Mouse (Mus musculus): ENCODE data around the gene Lrrc4. TPM values are rescaled to one million over a fixed set of nuclear protein-coding genes. Genes with fewer than 3 reads are reported as not detected.

The Lrrc4 gene
- polyA plus RNA-seq, 1 experiment from 2014 or later = 1.2 TPM

GRCm38 (mm10) chr6:28761728-28762127, 69.8 kb downstream of the Lrrc4 start:
- ATAC-seq (ENCODE audit: insufficient number of reproducible peaks, insufficient read depth, low FRiP score, low TSS enrichment, low read depth) = no peak
- peaks cover 10% of the 10 kb centered on the region for H3K4me1 ChIP-seq
- 55% methylated on average over 3 of the region's 3 CpGs for WGBS
- no peak overlapping the region for H3K27ac ChIP-seq
- no peak overlapping the region for H3K4me2 ChIP-seq
- no peaks in the 10 kb centered on the region for H3K36me3 ChIP-seq
- H3K9me3 ChIP-seq = no peaks in the 10 kb centered on the region
- H3K9ac ChIP-seq = no peak overlapping the region
- no peaks in the 10 kb centered on the region for H3K27me3 ChIP-seq
- H3K4me3 ChIP-seq = no peak overlapping the region

GRCm38 (mm10) chr6:28758293-28758692, 73.3 kb downstream of the Lrrc4 start:
- H3K4me2 ChIP-seq = no peak overlapping the region
- 85% methylated on average over 4 of the region's 4 CpGs for WGBS
- H3K27ac ChIP-seq = no peak overlapping the region
- no peaks in the 10 kb centered on the region for H3K36me3 ChIP-seq
- no peak for ATAC-seq (ENCODE audit: insufficient number of reproducible peaks, insufficient read depth, low FRiP score, low TSS enrichment, low read depth)
- peaks cover 27% of the 10 kb centered on the region for H3K4me1 ChIP-seq
- H3K9ac ChIP-seq = no peak overlapping the region
- no peaks in the 10 kb centered on the region for H3K27me3 ChIP-seq
- H3K4me3 ChIP-seq = no peak overlapping the region
- H3K9me3 ChIP-seq = no peaks in the 10 kb centered on the region

- Histone ChIP-seq H3K4me2 (no peak overlapping the region), H3K27me3 (no peaks in the 10 kb centered on the region), H3K9ac (no peak overlapping the region), H3K4me3 (no peak overlapping the region), H3K4me1 (peaks cover 44% of the 10 kb centered on the region), H3K27ac (no peak overlapping the region), H3K36me3 (no peaks in the 10 kb centered on the region), H3K9me3 (no peaks in the 10 kb centered on the region)
- ATAC-seq (ENCODE audit: insufficient number of reproducible peaks, insufficient read depth, low FRiP score, low TSS enrichment, low read depth) = no peak
- 72% methylated on average over 10 of the region's 10 CpGs for WGBS
Measured at GRCm38 (mm10) chr6:28756306-28757018, 75.1 kb downstream of the Lrrc4 start.

- Histone ChIP-seq H3K27me3 (no peaks in the 10 kb centered on the region), H3K9ac (no peak overlapping the region), H3K36me3 (no peaks in the 10 kb centered on the region), H3K4me3 (no peak overlapping the region), H3K4me2 (no peak overlapping the region), H3K9me3 (no peaks in the 10 kb centered on the region), H3K4me1 (peaks cover 48% of the 10 kb centered on the region), H3K27ac (0 out of 2 replicates have a peak overlapping the region, but pooled peaks have one; percentile 28)
- no peak for ATAC-seq (ENCODE audit: insufficient number of reproducible peaks, insufficient read depth, low FRiP score, low TSS enrichment, low read depth)
- WGBS = 74% methylated on average over 6 of the region's 6 CpGs
Measured at GRCm38 (mm10) chr6:28754127-28754898, 77.2 kb downstream of the Lrrc4 start.

- no peak overlapping the region for H3K9ac ChIP-seq
- no peaks in the 10 kb centered on the region for H3K9me3 ChIP-seq
- H3K4me2 ChIP-seq = no peak overlapping the region
- WGBS = 36% methylated on average over 5 of the region's 5 CpGs
- no peak overlapping the region for H3K4me3 ChIP-seq
- H3K27me3 ChIP-seq = no peaks in the 10 kb centered on the region
- peak overlapping the region; percentile 51 for H3K27ac ChIP-seq
- H3K36me3 ChIP-seq = no peaks in the 10 kb centered on the region
- ATAC-seq (ENCODE audit: insufficient number of reproducible peaks, insufficient read depth, low FRiP score, low TSS enrichment, low read depth) = no peak
- peaks cover 51% of the 10 kb centered on the region for H3K4me1 ChIP-seq
Measured at GRCm38 (mm10) chr6:28753681-28754080, 77.9 kb downstream of the Lrrc4 start.

GRCm38 (mm10) chr6:28753217-28753616, 78.3 kb downstream of the Lrrc4 start:
- no peak overlapping the region for H3K4me2 ChIP-seq
- no peak overlapping the region for H3K4me3 ChIP-seq
- no peak overlapping the region for H3K9ac ChIP-seq
- peaks cover 56% of the 10 kb centered on the region for H3K4me1 ChIP-seq
- no peak for ATAC-seq (ENCODE audit: insufficient number of reproducible peaks, insufficient read depth, low FRiP score, low TSS enrichment, low read depth)
- WGBS = 75% methylated on average over 5 of the region's 5 CpGs
- peak overlapping the region; percentile 51 for H3K27ac ChIP-seq
- no peaks in the 10 kb centered on the region for H3K9me3 ChIP-seq
- H3K36me3 ChIP-seq = no peaks in the 10 kb centered on the region
- no peaks in the 10 kb centered on the region for H3K27me3 ChIP-seq

GRCm38 (mm10) chr6:28751186-28751585, 80.4 kb downstream of the Lrrc4 start:
- no peaks in the 10 kb centered on the region for H3K9me3 ChIP-seq
- ATAC-seq (ENCODE audit: insufficient number of reproducible peaks, insufficient read depth, low FRiP score, low TSS enrichment, low read depth) = no peak

GRCm38 (mm10) chr6:28749224-28749623, 82.3 kb downstream of the Lrrc4 start:
- ATAC-seq (ENCODE audit: insufficient number of reproducible peaks, insufficient read depth, low FRiP score, low TSS enrichment, low read depth) = no peak
- WGBS = 83% methylated on average over 3 of the region's 3 CpGs
- H3K9ac ChIP-seq = no peak overlapping the region
- H3K4me1 ChIP-seq = peaks cover 50% of the 10 kb centered on the region
- H3K27me3 ChIP-seq = no peaks in the 10 kb centered on the region
- H3K4me3 ChIP-seq = no peak overlapping the region
- peaks cover 26% of the 10 kb centered on the region for H3K36me3 ChIP-seq
- H3K4me2 ChIP-seq = no peak overlapping the region
- no peaks in the 10 kb centered on the region for H3K9me3 ChIP-seq
- H3K27ac ChIP-seq = no peak overlapping the region

More at GRCm38 (mm10) chr6:28751186-28751585, 80.4 kb downstream of the Lrrc4 start:
- 24% methylated on average over 3 of the region's 3 CpGs for WGBS
- Histone ChIP-seq H3K27ac (no peak overlapping the region; the same call in 1 of the 2 replicates), H3K4me2 (no peak overlapping the region), H3K27me3 (no peaks in the 10 kb centered on the region), H3K4me3 (no peak overlapping the region), H3K9ac (no peak overlapping the region), H3K36me3 (peaks cover 13% of the 10 kb centered on the region), H3K4me1 (peaks cover 54% of the 10 kb centered on the region)

- H3K27me3 ChIP-seq = no peaks in the 10 kb centered on the region
- 74% methylated on average over 14 of the region's 14 CpGs for WGBS
- H3K9ac ChIP-seq = no peak overlapping the region
- no peak overlapping the region for H3K4me3 ChIP-seq
- peaks cover 26% of the 10 kb centered on the region for H3K36me3 ChIP-seq
- H3K27ac ChIP-seq = no peak overlapping the region
- ATAC-seq (ENCODE audit: insufficient number of reproducible peaks, insufficient read depth, low FRiP score, low TSS enrichment, low read depth) = no peak
- peaks cover 48% of the 10 kb centered on the region for H3K4me1 ChIP-seq
- no peaks in the 10 kb centered on the region for H3K9me3 ChIP-seq
- H3K4me2 ChIP-seq = no peak overlapping the region
Measured at GRCm38 (mm10) chr6:28747931-28748670, 83.4 kb downstream of the Lrrc4 start.

GRCm38 (mm10) chr6:28747025-28747424, 84.5 kb downstream of the Lrrc4 start:
- peaks cover 38% of the 10 kb centered on the region for H3K4me1 ChIP-seq
- H3K36me3 ChIP-seq = peaks cover 26% of the 10 kb centered on the region
- H3K4me2 ChIP-seq = no peak overlapping the region
- no peak for ATAC-seq (ENCODE audit: insufficient number of reproducible peaks, insufficient read depth, low FRiP score, low TSS enrichment, low read depth)
- H3K27me3 ChIP-seq = no peaks in the 10 kb centered on the region
- H3K9me3 ChIP-seq = no peaks in the 10 kb centered on the region
- H3K27ac ChIP-seq = no peak overlapping the region
- H3K4me3 ChIP-seq = no peak overlapping the region
- no peak overlapping the region for H3K9ac ChIP-seq
- WGBS = 90% methylated on average over 5 of the region's 5 CpGs

GRCm38 (mm10) chr6:28745864-28746263, 85.7 kb downstream of the Lrrc4 start:
- H3K4me2 ChIP-seq = no peak overlapping the region
- peaks cover 26% of the 10 kb centered on the region for H3K36me3 ChIP-seq
- no peak overlapping the region for H3K9ac ChIP-seq
- 91% methylated on average over 7 of the region's 7 CpGs for WGBS
- peaks cover 27% of the 10 kb centered on the region for H3K4me1 ChIP-seq
- no peak overlapping the region for H3K4me3 ChIP-seq
- no peaks in the 10 kb centered on the region for H3K27me3 ChIP-seq
- H3K27ac ChIP-seq = no peak overlapping the region
- no peaks in the 10 kb centered on the region for H3K9me3 ChIP-seq
- ATAC-seq (ENCODE audit: insufficient number of reproducible peaks, insufficient read depth, low FRiP score, low TSS enrichment, low read depth) = no peak
